Mouse (Mus musculus): ENCODE data around the gene Gm13288. TPM values are rescaled to one million over a fixed set of nuclear protein-coding genes. Genes with fewer than 3 reads are reported as not detected.
"Not testable (repeated sequence)": the region's sequence is repeated elsewhere in the genome, so short reads cannot be mapped to it uniquely, and the experiment has no call there.

The Gm13288 gene
- not detected in 2 replicates for total RNA-seq (2012; rRNA removed)

GRCm38 (mm10) chr4:88805231-88805630 is at the start of gene Gm13288:
Gene Gm13288, plus strand, starts transcription at chr4:88805531.
- H3K9ac ChIP-seq (ENCODE audit: insufficient read depth, low read depth, low read length, poor library complexity, severe bottlenecking); DNase-seq (ENCODE audit: low read depth, low spot score); H3K4me3 ChIP-seq (ENCODE audit: insufficient read depth in 1 of 2, low read depth in 1 of 2, low read length in 2 of 2, poor library complexity in 1 of 2, severe bottlenecking in 1 of 2); in situ Hi-C loops (cut with MboI; ENCODE audit: low sequenced_read_pairs in 2 of 2, unreplicated experiment in 2 of 2); H3K9me3 ChIP-seq (ENCODE audit: control insufficient read depth, insufficient read depth, low read depth, low read length); H3K4me1 ChIP-seq (ENCODE audit: control insufficient read depth in 2 of 2, insufficient read depth in 2 of 2, low read length in 2 of 2, poor library complexity in 1 of 2); H3K36me3 ChIP-seq (ENCODE audit: control insufficient read depth, insufficient read depth, low read length, poor library complexity, severe bottlenecking); H3K27ac ChIP-seq (ENCODE audit: insufficient read depth, low read depth, low read length, poor library complexity, severe bottlenecking): not testable (repeated sequence)

- DNase-seq (ENCODE audit: low read depth, low spot score); H3K9me3 ChIP-seq (ENCODE audit: control insufficient read depth, insufficient read depth, low read depth, low read length); H3K27ac ChIP-seq (ENCODE audit: insufficient read depth, low read depth, low read length, poor library complexity, severe bottlenecking); H3K4me1 ChIP-seq (ENCODE audit: control insufficient read depth in 2 of 2, insufficient read depth in 2 of 2, low read length in 2 of 2, poor library complexity in 1 of 2); in situ Hi-C loops (cut with MboI; ENCODE audit: low sequenced_read_pairs in 2 of 2, unreplicated experiment in 2 of 2); H3K9ac ChIP-seq (ENCODE audit: insufficient read depth, low read depth, low read length, poor library complexity, severe bottlenecking); H3K4me3 ChIP-seq (ENCODE audit: insufficient read depth in 1 of 2, low read depth in 1 of 2, low read length in 2 of 2, poor library complexity in 1 of 2, severe bottlenecking in 1 of 2); H3K36me3 ChIP-seq (ENCODE audit: control insufficient read depth, insufficient read depth, low read length, poor library complexity, severe bottlenecking): not testable (repeated sequence)
These were observed 48.5 kb upstream of the Gm13288 start for GRCm38 (mm10) chr4:88756581-88757513.

DNA sequence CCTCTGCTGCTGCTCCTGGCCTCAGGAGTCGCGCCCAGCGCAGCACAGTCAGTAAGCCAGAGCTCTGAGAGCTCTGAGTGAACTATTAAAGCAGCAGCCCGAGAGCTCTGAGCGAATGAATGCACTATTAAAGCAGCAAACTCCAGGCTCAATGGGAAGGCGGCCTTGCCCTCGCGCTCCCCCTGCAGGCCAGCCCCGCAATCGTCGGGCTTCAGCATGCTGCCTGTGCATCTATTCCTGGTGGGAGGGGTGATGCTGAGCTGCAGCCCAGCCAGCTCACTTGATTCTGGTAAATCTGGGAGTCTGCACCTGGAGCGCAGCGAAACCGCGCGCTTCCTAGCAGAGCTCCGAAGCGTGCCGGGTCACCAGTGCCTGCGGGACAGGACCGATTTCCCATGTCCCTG is 47.7 kb upstream of the Gm13288 start:
- H3K27ac ChIP-seq (ENCODE audit: insufficient read depth, low read depth, low read length, poor library complexity, severe bottlenecking); H3K4me1 ChIP-seq (ENCODE audit: control insufficient read depth in 2 of 2, insufficient read depth in 2 of 2, low read length in 2 of 2, poor library complexity in 1 of 2); H3K9me3 ChIP-seq (ENCODE audit: control insufficient read depth, insufficient read depth, low read depth, low read length); in situ Hi-C loops (cut with MboI; ENCODE audit: low sequenced_read_pairs in 2 of 2, unreplicated experiment in 2 of 2); H3K36me3 ChIP-seq (ENCODE audit: control insufficient read depth, insufficient read depth, low read length, poor library complexity, severe bottlenecking); H3K9ac ChIP-seq (ENCODE audit: insufficient read depth, low read depth, low read length, poor library complexity, severe bottlenecking); H3K4me3 ChIP-seq (ENCODE audit: insufficient read depth in 1 of 2, low read depth in 1 of 2, low read length in 2 of 2, poor library complexity in 1 of 2, severe bottlenecking in 1 of 2); DNase-seq (ENCODE audit: low read depth, low spot score): not testable (repeated sequence)

GRCm38 (mm10) chr4:88758751-88759150 is 46.6 kb upstream of the Gm13288 start:
- in situ Hi-C loops (cut with MboI; ENCODE audit: low sequenced_read_pairs in 2 of 2, unreplicated experiment in 2 of 2); H3K9ac ChIP-seq (ENCODE audit: insufficient read depth, low read depth, low read length, poor library complexity, severe bottlenecking); DNase-seq (ENCODE audit: low read depth, low spot score); H3K27ac ChIP-seq (ENCODE audit: insufficient read depth, low read depth, low read length, poor library complexity, severe bottlenecking); H3K4me3 ChIP-seq (ENCODE audit: insufficient read depth in 1 of 2, low read depth in 1 of 2, low read length in 2 of 2, poor library complexity in 1 of 2, severe bottlenecking in 1 of 2); H3K4me1 ChIP-seq (ENCODE audit: control insufficient read depth in 2 of 2, insufficient read depth in 2 of 2, low read length in 2 of 2, poor library complexity in 1 of 2); H3K9me3 ChIP-seq (ENCODE audit: control insufficient read depth, insufficient read depth, low read depth, low read length); H3K36me3 ChIP-seq (ENCODE audit: control insufficient read depth, insufficient read depth, low read length, poor library complexity, severe bottlenecking): not testable (repeated sequence)

GRCm38 (mm10) chr4:88759610-88760268 is 45.6 kb upstream of the Gm13288 start, which contains the start of gene Gm13283:
Gene Gm13283, plus strand, starts transcription at chr4:88760119.
- H3K27ac ChIP-seq (ENCODE audit: insufficient read depth, low read depth, low read length, poor library complexity, severe bottlenecking); H3K4me3 ChIP-seq (ENCODE audit: insufficient read depth in 1 of 2, low read depth in 1 of 2, low read length in 2 of 2, poor library complexity in 1 of 2, severe bottlenecking in 1 of 2); DNase-seq (ENCODE audit: low read depth, low spot score); H3K4me1 ChIP-seq (ENCODE audit: control insufficient read depth in 2 of 2, insufficient read depth in 2 of 2, low read length in 2 of 2, poor library complexity in 1 of 2); H3K9me3 ChIP-seq (ENCODE audit: control insufficient read depth, insufficient read depth, low read depth, low read length); H3K36me3 ChIP-seq (ENCODE audit: control insufficient read depth, insufficient read depth, low read length, poor library complexity, severe bottlenecking); H3K9ac ChIP-seq (ENCODE audit: insufficient read depth, low read depth, low read length, poor library complexity, severe bottlenecking); in situ Hi-C loops (cut with MboI; ENCODE audit: low sequenced_read_pairs in 2 of 2, unreplicated experiment in 2 of 2): not testable (repeated sequence)

DNA sequence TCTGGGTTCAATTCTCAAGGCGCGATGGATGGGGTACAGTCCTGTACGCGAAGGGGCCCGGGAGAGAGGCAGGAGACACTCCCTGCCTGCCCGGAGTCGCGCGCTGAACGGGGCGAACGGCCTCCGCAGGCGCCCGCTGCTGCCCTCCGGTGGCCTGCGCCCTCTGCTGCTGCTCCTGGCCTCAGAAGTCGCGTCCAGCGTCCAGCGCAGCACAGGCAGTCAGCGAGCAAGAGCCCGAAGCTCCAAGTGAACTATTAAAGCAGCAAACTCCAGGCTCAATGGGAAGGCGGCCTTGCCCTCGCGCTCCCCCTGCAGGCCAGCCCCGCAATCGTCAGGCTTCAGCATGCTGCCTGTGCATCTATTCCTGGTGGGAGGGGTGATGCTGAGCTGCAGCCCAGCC is 44.9 kb upstream of the Gm13288 start:
- H3K4me3 ChIP-seq (ENCODE audit: insufficient read depth in 1 of 2, low read depth in 1 of 2, low read length in 2 of 2, poor library complexity in 1 of 2, severe bottlenecking in 1 of 2), result not testable (repeated sequence)

DNA sequence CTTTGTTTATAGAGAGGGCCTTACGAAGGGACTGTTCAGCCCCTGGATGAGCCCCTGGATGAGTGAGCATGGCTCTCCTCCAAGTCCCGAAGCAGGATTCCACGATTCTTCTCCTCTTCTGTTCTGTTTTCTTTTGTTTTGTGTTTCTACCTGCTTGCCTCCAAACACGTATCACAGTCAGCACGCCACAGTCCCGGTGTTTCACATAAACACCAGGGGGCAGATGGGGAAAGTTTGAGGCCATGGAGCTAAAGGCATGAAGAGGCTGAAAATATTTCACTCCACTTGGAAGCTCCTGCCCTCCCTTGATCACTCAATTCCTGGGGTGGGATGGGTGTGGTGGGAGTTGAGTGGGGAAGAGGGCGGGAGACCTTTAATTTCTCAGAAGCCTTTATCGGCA is 43.6 kb upstream of the Gm13288 start:
- in situ Hi-C loops (cut with MboI; ENCODE audit: low sequenced_read_pairs in 2 of 2, unreplicated experiment in 2 of 2); H3K4me1 ChIP-seq (ENCODE audit: control insufficient read depth in 2 of 2, insufficient read depth in 2 of 2, low read length in 2 of 2, poor library complexity in 1 of 2); H3K36me3 ChIP-seq (ENCODE audit: control insufficient read depth, insufficient read depth, low read length, poor library complexity, severe bottlenecking); H3K9ac ChIP-seq (ENCODE audit: insufficient read depth, low read depth, low read length, poor library complexity, severe bottlenecking); H3K27ac ChIP-seq (ENCODE audit: insufficient read depth, low read depth, low read length, poor library complexity, severe bottlenecking); DNase-seq (ENCODE audit: low read depth, low spot score); H3K4me3 ChIP-seq (ENCODE audit: insufficient read depth in 1 of 2, low read depth in 1 of 2, low read length in 2 of 2, poor library complexity in 1 of 2, severe bottlenecking in 1 of 2); H3K9me3 ChIP-seq (ENCODE audit: control insufficient read depth, insufficient read depth, low read depth, low read length): not testable (repeated sequence)

More for the DNA sequence above, 44.9 kb upstream of the Gm13288 start:
- in situ Hi-C loops (cut with MboI; ENCODE audit: low sequenced_read_pairs in 2 of 2, unreplicated experiment in 2 of 2); DNase-seq (ENCODE audit: low read depth, low spot score); H3K27ac ChIP-seq (ENCODE audit: insufficient read depth, low read depth, low read length, poor library complexity, severe bottlenecking); H3K36me3 ChIP-seq (ENCODE audit: control insufficient read depth, insufficient read depth, low read length, poor library complexity, severe bottlenecking); H3K4me1 ChIP-seq (ENCODE audit: control insufficient read depth in 2 of 2, insufficient read depth in 2 of 2, low read length in 2 of 2, poor library complexity in 1 of 2); H3K9ac ChIP-seq (ENCODE audit: insufficient read depth, low read depth, low read length, poor library complexity, severe bottlenecking); H3K9me3 ChIP-seq (ENCODE audit: control insufficient read depth, insufficient read depth, low read depth, low read length): not testable (repeated sequence)

DNA sequence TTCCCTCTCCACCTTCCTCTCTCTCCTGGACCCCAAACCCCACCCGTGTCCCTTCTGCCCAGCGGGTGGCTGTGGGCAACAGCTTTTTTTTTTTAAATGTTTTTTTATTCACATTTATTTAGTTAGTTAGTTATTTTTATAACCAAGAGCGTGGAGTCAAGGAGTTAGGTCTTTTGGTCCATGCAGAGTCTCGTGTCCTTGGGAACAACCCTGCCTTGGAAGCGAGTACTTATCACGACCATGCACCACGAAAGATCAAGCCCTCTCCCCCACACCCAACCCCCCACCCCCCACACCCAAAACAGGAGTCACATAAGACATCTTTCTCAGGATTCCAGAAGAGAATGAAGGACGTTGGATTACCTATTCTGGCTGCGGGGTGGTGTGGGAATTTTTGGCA is 43.0 kb upstream of the Gm13288 start:
- H3K27ac ChIP-seq (ENCODE audit: insufficient read depth, low read depth, low read length, poor library complexity, severe bottlenecking); H3K4me1 ChIP-seq (ENCODE audit: control insufficient read depth in 2 of 2, insufficient read depth in 2 of 2, low read length in 2 of 2, poor library complexity in 1 of 2); H3K4me3 ChIP-seq (ENCODE audit: insufficient read depth in 1 of 2, low read depth in 1 of 2, low read length in 2 of 2, poor library complexity in 1 of 2, severe bottlenecking in 1 of 2); in situ Hi-C loops (cut with MboI; ENCODE audit: low sequenced_read_pairs in 2 of 2, unreplicated experiment in 2 of 2); H3K36me3 ChIP-seq (ENCODE audit: control insufficient read depth, insufficient read depth, low read length, poor library complexity, severe bottlenecking); H3K9ac ChIP-seq (ENCODE audit: insufficient read depth, low read depth, low read length, poor library complexity, severe bottlenecking); DNase-seq (ENCODE audit: low read depth, low spot score); H3K9me3 ChIP-seq (ENCODE audit: control insufficient read depth, insufficient read depth, low read depth, low read length): not testable (repeated sequence)
